Mouse (Mus musculus): ENCODE measurements around the gene Dazap1.

The Dazap1 gene

GRCm38 (mm10) chr10:80321670-80322581 lies 60.6 kb downstream of the Dazap1 start:
- no peak for DNase-seq (ENCODE audit: low read depth, low spot score)

- no peak for DNase-seq (ENCODE audit: low read depth, low spot score)
Measured at GRCm38 (mm10) chr10:80322811-80323211, 61.5 kb downstream of the Dazap1 start.

- DNase-seq (ENCODE audit: low read depth, low spot score) = no peak
Measured at GRCm38 (mm10) chr10:80323261-80324119, 62.2 kb downstream of the Dazap1 start.

- no peak for DNase-seq (ENCODE audit: low read depth, low spot score)
Measured at GRCm38 (mm10) chr10:80324120-80325037, 63.1 kb downstream of the Dazap1 start.

- no peak for DNase-seq (ENCODE audit: low read depth, low spot score)
Measured at GRCm38 (mm10) chr10:80325045-80325444, 63.8 kb downstream of the Dazap1 start.

- peak; percentile 94 for DNase-seq (ENCODE audit: low read depth, low spot score)
Measured at GRCm38 (mm10) chr10:80329273-80330081, 68.2 kb downstream of the Dazap1 start, which contains the start of the genes Pcsk4 and Reep6. TSS of gene Pcsk4 (minus strand) at chr10:80329498. TSS of gene Reep6 (plus strand) at chr10:80329953.

GRCm38 (mm10) chr10:80330084-80330483 lies 68.8 kb downstream of the Dazap1 start:
- no peak for DNase-seq (ENCODE audit: low read depth, low spot score)

GRCm38 (mm10) chr10:80330888-80331287 lies 69.6 kb downstream of the Dazap1 start:
- DNase-seq (ENCODE audit: low read depth, low spot score) = no peak

GRCm38 (mm10) chr10:80331636-80332524 lies 70.6 kb downstream of the Dazap1 start:
- DNase-seq (ENCODE audit: low read depth, low spot score) = no peak

- DNase-seq (ENCODE audit: low read depth, low spot score) = no peak
Measured at GRCm38 (mm10) chr10:80332525-80332989, 71.3 kb downstream of the Dazap1 start.

- no peak for DNase-seq (ENCODE audit: low read depth, low spot score)
Measured at GRCm38 (mm10) chr10:80336263-80336662, 75.0 kb downstream of the Dazap1 start.

Measured in embryo, embryonic 11.5 days (tissue).